Mouse (Mus musculus): ENCODE data around the gene Sectm1a. TPM values are rescaled to one million over a fixed set of nuclear protein-coding genes. Genes with fewer than 3 reads are reported as not detected.
A peak's percentile ranks its signal among the peaks of the same experiment; 100 is the strongest.
"Not testable (repeated sequence)": the region's sequence is repeated elsewhere in the genome, so short reads cannot be mapped to it uniquely, and the experiment has no call there.

Gene Sectm1a
- total RNA-seq, 2 experiments from 2014 or later = not detected

- DNase-seq (ENCODE audit: extremely low spot score in 1 of 2, low spot score in 2 of 2) = no peak
- intact Hi-C loops (cut with DNase I) = no loop called here
Observed at GRCm38 (mm10) chr11:121056536-121057236, 24.3 kb downstream of the Sectm1a start.

GRCm38 (mm10) chr11:121053536-121053935, 27.5 kb downstream of the Sectm1a start:
- peak; percentile 69 to 81 for DNase-seq (ENCODE audit: extremely low spot score in 1 of 2, low spot score in 2 of 2)
- intact Hi-C loops (cut with DNase I) = loop anchor here (5.0 kb wide), 1 partner anchor 36 kb away; no protein-coding TSS in a partner anchor

- no peak for DNase-seq (ENCODE audit: extremely low spot score in 1 of 2, low spot score in 2 of 2)
- intact Hi-C loops (cut with DNase I) = loop anchor here (5.0 kb wide), 1 partner anchor 35 kb away; no protein-coding TSS in a partner anchor
Observed at GRCm38 (mm10) chr11:121052387-121052786, 28.6 kb downstream of the Sectm1a start.

- intact Hi-C loops (cut with DNase I) = loop anchor here (5.0 kb wide), 1 partner anchor 34 kb away; no protein-coding TSS in a partner anchor
- no peak for DNase-seq (ENCODE audit: extremely low spot score in 1 of 2, low spot score in 2 of 2)
Observed at GRCm38 (mm10) chr11:121051793-121052192, 29.2 kb downstream of the Sectm1a start.

GRCm38 (mm10) chr11:121049840-121050239, 31.2 kb downstream of the Sectm1a start:
- no peak for DNase-seq (ENCODE audit: extremely low spot score in 1 of 2, low spot score in 2 of 2)
- intact Hi-C loops (cut with DNase I) = loop anchor here (5.0 to 10.0 kb wide), 2 partner anchors 33 to 115 kb away; partner anchors contain the start of gene Ccdc57

GRCm38 (mm10) chr11:121047826-121048399, 33.1 kb downstream of the Sectm1a start:
- no peak for DNase-seq (ENCODE audit: extremely low spot score in 1 of 2, low spot score in 2 of 2)
- intact Hi-C loops (cut with DNase I) = loop anchor here (10.0 kb wide), 1 partner anchor 113 kb away; the partner anchor contains the start of gene Ccdc57

- no peak for DNase-seq (ENCODE audit: extremely low spot score in 1 of 2, low spot score in 2 of 2)
- intact Hi-C loops (cut with DNase I) = loop anchor here (10.0 kb wide), 1 partner anchor 110 kb away; the partner anchor contains the start of gene Ccdc57
Observed at GRCm38 (mm10) chr11:121045286-121045685, 35.7 kb downstream of the Sectm1a start.

- intact Hi-C loops (cut with DNase I) = loop anchor here (5.0 to 10.0 kb wide), 2 partner anchors 108 to 136 kb away; partner anchors contain the start of gene Ccdc57
- DNase-seq (ENCODE audit: extremely low spot score in 1 of 2, low spot score in 2 of 2) = not testable (repeated sequence)
Observed at GRCm38 (mm10) chr11:121043025-121043424, 38.0 kb downstream of the Sectm1a start.

GRCm38 (mm10) chr11:121042480-121042879, 38.5 kb downstream of the Sectm1a start:
- DNase-seq (ENCODE audit: extremely low spot score in 1 of 2, low spot score in 2 of 2) = no peak
- intact Hi-C loops (cut with DNase I) = loop anchor here (5.0 to 10.0 kb wide), 2 partner anchors 108 to 135 kb away; partner anchors contain the start of gene Ccdc57

- DNase-seq (ENCODE audit: extremely low spot score in 1 of 2, low spot score in 2 of 2) = no peak
- intact Hi-C loops (cut with DNase I) = loop anchor here (5.0 to 10.0 kb wide), 2 partner anchors 107 to 134 kb away; partner anchors contain the start of gene Ccdc57
Observed at GRCm38 (mm10) chr11:121041636-121042035, 39.4 kb downstream of the Sectm1a start.

GRCm38 (mm10) chr11:121041212-121041611, 39.8 kb downstream of the Sectm1a start:
- peak; percentile 62 to 86 for DNase-seq (ENCODE audit: extremely low spot score in 1 of 2, low spot score in 2 of 2)

GRCm38 (mm10) chr11:121039302-121039701, 41.7 kb downstream of the Sectm1a start, which contains the start of gene Cd7:
Gene Cd7, minus strand, starts transcription at chr11:121039418.
- intact Hi-C loops (cut with DNase I) = no loop called here

More at GRCm38 (mm10) chr11:121041212-121041611, 39.8 kb downstream of the Sectm1a start:
- intact Hi-C loops (cut with DNase I) = loop anchor here (5.0 to 10.0 kb wide), 2 partner anchors 106 to 134 kb away; partner anchors contain the start of gene Ccdc57

GRCm38 (mm10) chr11:121038366-121039240, 42.4 kb downstream of the Sectm1a start:
- DNase-seq (ENCODE audit: extremely low spot score in 1 of 2, low spot score in 2 of 2) = no peak

More at GRCm38 (mm10) chr11:121039302-121039701, 41.7 kb downstream of the Sectm1a start, which contains the start of gene Cd7:
- DNase-seq (ENCODE audit: extremely low spot score in 1 of 2, low spot score in 2 of 2) = no peak

GRCm38 (mm10) chr11:121033118-121033517, 47.9 kb downstream of the Sectm1a start:
- no peak for DNase-seq (ENCODE audit: extremely low spot score in 1 of 2, low spot score in 2 of 2)
- intact Hi-C loops (cut with DNase I) = no loop called here

More at GRCm38 (mm10) chr11:121038366-121039240, 42.4 kb downstream of the Sectm1a start:
- intact Hi-C loops (cut with DNase I) = no loop called here

- intact Hi-C loops (cut with DNase I) = no loop called here
Observed at GRCm38 (mm10) chr11:121027259-121027658, 53.8 kb downstream of the Sectm1a start.

GRCm38 (mm10) chr11:121024163-121024562, 56.9 kb downstream of the Sectm1a start:
- no peak for DNase-seq (ENCODE audit: extremely low spot score in 1 of 2, low spot score in 2 of 2)
- intact Hi-C loops (cut with DNase I) = no loop called here

More at GRCm38 (mm10) chr11:121027259-121027658, 53.8 kb downstream of the Sectm1a start:
- DNase-seq (ENCODE audit: extremely low spot score in 1 of 2, low spot score in 2 of 2) = no peak

- DNase-seq (ENCODE audit: extremely low spot score in 1 of 2, low spot score in 2 of 2) = no peak
- intact Hi-C loops (cut with DNase I) = loop anchor here (5.0 kb wide), 1 partner anchor 33 kb away; no protein-coding TSS in a partner anchor
Observed at GRCm38 (mm10) chr11:121019501-121019900, 61.5 kb downstream of the Sectm1a start.

- DNase-seq (ENCODE audit: extremely low spot score in 1 of 2, low spot score in 2 of 2) = peak; percentile 40 to 71
- intact Hi-C loops (cut with DNase I) = loop anchor here (5.0 kb wide), 1 partner anchor 35 kb away; no protein-coding TSS in a partner anchor
Observed at GRCm38 (mm10) chr11:121017703-121018102, 63.3 kb downstream of the Sectm1a start.

Measured in left cerebral cortex, postnatal 10 days (tissue).